Mouse (Mus musculus) heart, embryonic 14.5 days (tissue): ENCODE measurements at regions not wholly inside any gene's neighbourhood (a gene's known extent, or its start where the extent isn't known, plus 50 kb on each side); places are given as distances from the start of the nearest gene placed in this dataset.

Source experiments
- ATAC-seq: fragments of 200-750 bp; cut with Nextera tagmentation; 2 replicates; pipeline ENCODE4 v1.8.0; 2017; ENCODE audit warnings: low read depth, moderate TSS enrichment; ENCODE audit not compliant: insufficient number of reproducible peaks, insufficient read depth, low FRiP score
- H3K27ac ChIP-seq, 2 experiments: fragments of 200-500 bp in 1 of 2; fragments of 300-500 bp in 1 of 2; sonication (generic) in 1 of 2; replicated peaks in 1 of 2; 2 replicates each; pipeline ENCODE4 v1.5.1; 2012 to 2014; ENCODE audit warnings: low read depth in 2 of 2, low read length in 2 of 2, control low read depth in 1 of 2, mild to moderate bottlenecking in 1 of 2, mixed read lengths in 1 of 2; ENCODE audit not compliant: control insufficient read depth in 1 of 2, insufficient read depth in 1 of 2
- H3K27me3 ChIP-seq: fragments of 300-500 bp; sonication (generic); 2 replicates; pipeline ENCODE4 v1.6.1; 2014; ENCODE audit warnings: mild to moderate bottlenecking, low read length, control low read depth; ENCODE audit not compliant: control insufficient read depth, insufficient read depth
- H3K36me3 ChIP-seq: fragments of 300-500 bp; sonication (generic); 2 replicates; pipeline ENCODE4 v1.6.1; 2014; ENCODE audit warnings: mild to moderate bottlenecking, control low read depth, low read length, mixed read lengths; ENCODE audit not compliant: control insufficient read depth, insufficient read depth
- H3K4me1 ChIP-seq, 2 experiments: fragments of 200-500 bp in 1 of 2; fragments of 300-500 bp in 1 of 2; sonication (generic) in 1 of 2; 2 replicates each; pipeline ENCODE4 v1.6.1; 2012 to 2014; ENCODE audit warnings: low read length in 2 of 2, control low read depth in 1 of 2, mixed read lengths in 1 of 2; ENCODE audit not compliant: control insufficient read depth in 2 of 2, insufficient read depth in 2 of 2
- H3K4me2 ChIP-seq: fragments of 300-500 bp; sonication (generic); 2 replicates; pipeline ENCODE4 v1.6.1; 2014; ENCODE audit warnings: mild to moderate bottlenecking, low read length
- H3K4me3 ChIP-seq, 2 experiments: fragments of 200-500 bp in 1 of 2; fragments of 300-500 bp in 1 of 2; sonication (generic) in 1 of 2; 2 replicates each; pipeline ENCODE4 v1.5.1; 2012 to 2014; ENCODE audit warnings: low read length in 2 of 2, mild to moderate bottlenecking in 2 of 2, control low read depth in 1 of 2, low read depth in 1 of 2, moderate library complexity in 1 of 2; ENCODE audit not compliant: control insufficient read depth in 1 of 2, insufficient read depth in 1 of 2
- H3K9ac ChIP-seq: fragments of 300-500 bp; sonication (generic); 2 replicates; pipeline ENCODE4 v1.6.1; 2014; ENCODE audit warnings: mild to moderate bottlenecking, low read length
- H3K9me3 ChIP-seq: fragments of 300-500 bp; sonication (generic); 2 replicates; pipeline ENCODE4 v1.6.1; 2016; ENCODE audit warnings: low read length, control low read depth; ENCODE audit not compliant: control insufficient read depth
- WGBS: fragments of 180-500 bp; shearing (Covaris S2); extraction: QIAGEN DNeasy Blood & Tissue Kit; methylation state at CpG from one replicate; pipeline ENCODE4 v1.1.7; 2014; 5-methylcytosine and 5-hydroxymethylcytosine counted together

- Histone ChIP-seq H3K9ac (no peak overlapping the region), H3K36me3 (no peaks in the 10 kb centered on the region), H3K4me2 (no peak overlapping the region), H3K27ac (no peak overlapping the region), H3K27me3 (no peaks in the 10 kb centered on the region), H3K9me3 (no peaks in the 10 kb centered on the region), H3K4me1 (peaks cover 4 to 11% of the 10 kb centered on the region in 2 experiments; a peak in 2 of 4 replicates), H3K4me3 (no peak overlapping the region)
- 72% methylated on average over 3 of the region's 3 CpGs for WGBS
- ATAC-seq: no peak
Observed at GRCm38 (mm10) chr13:46055410-46055809, 90.6 kb upstream of the Atxn1 start.

- no peaks in the 10 kb centered on the region for H3K9me3 ChIP-seq
- no peak overlapping the region for H3K4me3 ChIP-seq
- no peak for ATAC-seq
- H3K9ac ChIP-seq: no peak overlapping the region
- peaks cover 2 to 5% of the 10 kb centered on the region in 2 experiments; a peak in 1 of 4 replicates for H3K4me1 ChIP-seq
- no peaks in the 10 kb centered on the region for H3K36me3 ChIP-seq
- no peaks in the 10 kb centered on the region for H3K27me3 ChIP-seq
- WGBS: 74% methylated on average over 12 of the region's 12 CpGs
- H3K27ac ChIP-seq: peak overlapping the region in 1 of 2 experiments; percentile 1; a peak in 1 of 4 replicates
- H3K4me2 ChIP-seq: no peak overlapping the region
Observed at GRCm38 (mm10) chr13:46043568-46043967, 78.8 kb upstream of the Atxn1 start.

- peak overlapping the region; percentile 45 for H3K4me2 ChIP-seq
- no peaks in the 10 kb centered on the region for H3K36me3 ChIP-seq
- no peak; the same call in 1 of the 2 replicates for ATAC-seq
- 49% methylated on average over 10 of the region's 10 CpGs for WGBS
- H3K9ac ChIP-seq: no peak overlapping the region
- H3K4me1 ChIP-seq: peaks cover 2 to 5% of the 10 kb centered on the region in 2 experiments; a peak in 1 of 4 replicates
- no peaks in the 10 kb centered on the region for H3K27me3 ChIP-seq
- 0 out of 4 replicates have a peak overlapping the region, but pooled peaks of 1 of the 2 experiments have one; percentile 1 for H3K4me3 ChIP-seq
- no peaks in the 10 kb centered on the region for H3K9me3 ChIP-seq
- peak overlapping the region; percentile 1 to 63; a peak in 3 of 4 replicates for H3K27ac ChIP-seq
Observed at GRCm38 (mm10) chr13:46043016-46043415, 78.2 kb upstream of the Atxn1 start.

GRCm38 (mm10) chr13:46042224-46042623, 77.4 kb upstream of the Atxn1 start:
- no peak for ATAC-seq
- H3K27me3 ChIP-seq: no peaks in the 10 kb centered on the region
- H3K4me2 ChIP-seq: no peak overlapping the region; the same call in 1 of the 2 replicates
- H3K9me3 ChIP-seq: no peaks in the 10 kb centered on the region
- WGBS: 63% methylated on average over 8 of the region's 8 CpGs
- H3K9ac ChIP-seq: no peak overlapping the region
- no peak overlapping the region for H3K4me3 ChIP-seq
- peak overlapping the region in 1 of 2 experiments; percentile 10; a peak in 2 of 4 replicates for H3K27ac ChIP-seq
- H3K36me3 ChIP-seq: no peaks in the 10 kb centered on the region
- peaks cover 2 to 5% of the 10 kb centered on the region in 2 experiments; a peak in 1 of 4 replicates for H3K4me1 ChIP-seq

- ATAC-seq: no peak
- 88% methylated on average over 4 of the region's 4 CpGs for WGBS
- H3K4me3 ChIP-seq: no peak overlapping the region
Observed at GRCm38 (mm10) chr13:46041475-46041874, 76.7 kb upstream of the Atxn1 start.

GRCm38 (mm10) chr13:46040062-46040461, 75.3 kb upstream of the Atxn1 start:
- H3K9ac ChIP-seq: no peak overlapping the region
- ATAC-seq: no peak
- WGBS: 89% methylated on average over 5 of the region's 5 CpGs

More at GRCm38 (mm10) chr13:46041475-46041874, 76.7 kb upstream of the Atxn1 start:
- Histone ChIP-seq H3K9ac (no peak overlapping the region), H3K9me3 (no peaks in the 10 kb centered on the region), H3K4me1 (peaks cover 2 to 5% of the 10 kb centered on the region in 2 experiments; a peak in 1 of 4 replicates), H3K36me3 (no peaks in the 10 kb centered on the region), H3K4me2 (no peak overlapping the region), H3K27ac (no peak overlapping the region), H3K27me3 (no peaks in the 10 kb centered on the region)

GRCm38 (mm10) chr13:46038441-46039331, 73.9 kb upstream of the Atxn1 start:
- no peaks in the 10 kb centered on the region for H3K36me3 ChIP-seq
- peak overlapping the region; percentile 8; the same call in 1 of the 2 replicates for H3K4me2 ChIP-seq
- no peak overlapping the region for H3K27ac ChIP-seq
- WGBS: 52% methylated on average over 10 of the region's 10 CpGs
- H3K27me3 ChIP-seq: no peaks in the 10 kb centered on the region
- ATAC-seq: no peak
- no peak overlapping the region for H3K9ac ChIP-seq
- no peak overlapping the region for H3K4me3 ChIP-seq
- H3K4me1 ChIP-seq: peaks cover 2 to 5% of the 10 kb centered on the region in 2 experiments; a peak in 1 of 4 replicates
- no peaks in the 10 kb centered on the region for H3K9me3 ChIP-seq

More at GRCm38 (mm10) chr13:46040062-46040461, 75.3 kb upstream of the Atxn1 start:
- H3K36me3 ChIP-seq: no peaks in the 10 kb centered on the region
- no peak overlapping the region for H3K4me3 ChIP-seq
- no peak overlapping the region for H3K4me2 ChIP-seq
- H3K27me3 ChIP-seq: no peaks in the 10 kb centered on the region
- peaks cover 2 to 5% of the 10 kb centered on the region in 2 experiments; a peak in 1 of 4 replicates for H3K4me1 ChIP-seq
- H3K27ac ChIP-seq: no peak overlapping the region
- H3K9me3 ChIP-seq: no peaks in the 10 kb centered on the region
